Mouse (Mus musculus) heart, adult 9 months (tissue): ENCODE measurements at regions not wholly inside any gene's neighbourhood (a gene's known extent, or its start where the extent isn't known, plus 50 kb on each side); places are given as distances from the start of the nearest gene placed in this dataset.

Experiments used
- DNase-seq, 2 experiments: peaks; one replicate each; pipeline ENCODE4 v3.0.0; 2022; ENCODE audit warnings: low spot score in 2 of 2

- no peak for DNase-seq
These were observed 854.7 kb upstream of the Stxbp6 start for GRCm38 (mm10) chr12:45929001-45929759.
